Mouse (Mus musculus) thymus, adult 18-20 months (tissue): ENCODE measurements around the gene Zfp784.

ENCODE experiments used
- DNase-seq, 2 experiments: peaks; one replicate each; pipeline ENCODE4 v3.0.0; 2022; ENCODE audit warnings: mixed read lengths in 2 of 2

Gene Zfp784

DNA sequence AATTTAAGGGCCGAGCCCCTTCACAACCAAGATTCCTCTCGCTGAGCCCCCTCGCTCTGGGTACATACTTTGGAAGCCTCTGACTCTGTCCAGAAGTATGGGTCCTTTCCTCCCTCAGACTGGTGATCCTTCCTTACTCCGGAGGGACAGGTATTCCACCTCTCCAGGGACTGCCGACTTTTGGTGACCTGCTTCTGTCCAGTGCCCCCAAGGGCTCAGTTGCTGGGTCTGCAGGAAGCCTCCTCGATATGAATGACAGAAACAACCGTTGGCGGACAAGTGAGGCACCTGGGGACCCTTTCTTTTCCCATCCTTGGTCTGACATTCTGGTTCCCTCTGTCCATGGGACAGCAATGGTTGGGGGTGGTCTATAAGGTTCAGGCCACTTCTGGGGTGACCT is 19.1 kb upstream of the Zfp784 start:
- DNase-seq: no peak

DNA sequence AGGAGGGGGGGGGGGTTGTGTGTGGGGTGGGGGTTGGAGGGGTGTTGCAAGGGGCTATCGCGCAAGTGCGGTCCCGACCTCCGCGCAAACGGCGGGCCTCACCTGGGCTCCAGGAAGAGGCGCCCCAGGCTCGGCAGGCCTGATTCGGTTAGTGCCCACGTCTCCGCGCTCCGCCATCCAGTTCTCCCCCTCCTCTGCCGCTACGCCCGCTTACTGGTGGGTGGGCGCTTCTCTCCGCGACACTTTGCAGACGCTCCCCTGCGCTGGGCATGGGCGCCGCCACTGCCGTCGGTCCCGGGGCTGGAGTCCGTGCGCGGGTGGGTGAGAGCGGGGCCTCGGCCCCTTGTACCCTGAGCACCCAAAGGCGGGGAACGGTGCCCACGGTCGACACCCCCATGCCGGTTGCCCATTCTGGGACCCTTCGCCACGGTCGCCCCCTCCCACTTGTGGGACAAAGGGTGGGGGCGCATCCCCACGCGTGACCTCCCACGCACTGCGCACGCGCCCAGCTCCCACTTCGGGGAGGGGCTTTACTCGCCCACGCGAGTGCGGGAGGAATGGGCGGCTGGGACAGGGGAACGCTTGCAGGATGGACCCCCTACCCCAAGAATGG is 18.5 kb upstream of the Zfp784 start:
- DNase-seq: no peak

DNA sequence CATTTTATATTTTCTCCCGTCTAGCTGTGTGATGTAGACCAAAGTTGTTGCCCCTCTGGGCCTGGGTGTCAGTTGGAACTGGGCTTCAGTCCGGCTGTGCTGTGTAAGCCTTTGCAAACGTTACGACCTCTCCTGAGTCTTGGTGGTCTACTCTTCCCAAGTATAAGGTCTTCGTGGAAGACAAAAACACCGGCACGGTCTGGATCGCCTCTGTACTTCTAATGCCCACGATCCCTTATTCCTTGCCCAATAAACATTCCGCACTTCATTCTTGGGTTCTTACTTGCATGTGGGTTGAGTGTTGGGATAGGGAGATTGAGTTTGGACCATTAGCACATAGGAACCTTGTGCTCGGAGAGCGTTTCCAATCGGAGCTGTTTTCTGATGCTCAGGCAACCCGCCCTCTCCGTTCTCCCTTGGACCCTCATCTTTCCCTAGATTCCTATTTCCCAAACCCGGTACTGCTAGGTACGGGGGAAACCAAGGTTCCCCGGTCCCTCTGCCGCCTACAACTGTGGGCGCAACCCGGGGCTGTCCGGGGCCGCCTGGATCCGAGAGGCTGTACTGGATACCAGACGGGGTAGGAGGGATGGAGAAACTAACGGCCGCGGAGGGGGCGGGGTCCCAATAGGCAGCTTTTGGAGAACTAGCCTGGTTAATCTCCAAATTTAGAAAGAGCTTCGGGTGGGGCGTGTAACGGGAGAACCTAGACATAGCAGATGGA is 15.4 kb upstream of the Zfp784 start:
- no peak for DNase-seq

DNA sequence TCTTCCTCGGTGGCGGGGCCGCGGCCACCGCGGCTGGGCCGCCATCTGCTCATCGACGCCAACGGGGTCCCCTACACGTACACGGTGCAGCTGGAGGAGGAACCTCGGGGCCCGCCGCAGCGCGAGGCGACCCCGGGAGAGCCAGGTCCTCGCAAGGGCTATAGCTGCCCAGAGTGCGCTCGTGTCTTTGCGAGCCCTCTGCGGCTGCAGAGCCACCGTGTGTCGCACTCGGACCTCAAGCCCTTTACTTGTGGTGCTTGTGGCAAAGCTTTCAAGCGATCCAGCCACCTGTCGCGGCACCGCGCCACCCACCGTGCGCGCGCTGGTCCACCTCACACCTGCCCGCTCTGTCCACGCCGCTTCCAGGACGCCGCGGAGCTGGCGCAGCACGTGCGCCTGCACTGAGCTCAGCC is 14.7 kb upstream of the Zfp784 start:
- no peak for DNase-seq

DNA sequence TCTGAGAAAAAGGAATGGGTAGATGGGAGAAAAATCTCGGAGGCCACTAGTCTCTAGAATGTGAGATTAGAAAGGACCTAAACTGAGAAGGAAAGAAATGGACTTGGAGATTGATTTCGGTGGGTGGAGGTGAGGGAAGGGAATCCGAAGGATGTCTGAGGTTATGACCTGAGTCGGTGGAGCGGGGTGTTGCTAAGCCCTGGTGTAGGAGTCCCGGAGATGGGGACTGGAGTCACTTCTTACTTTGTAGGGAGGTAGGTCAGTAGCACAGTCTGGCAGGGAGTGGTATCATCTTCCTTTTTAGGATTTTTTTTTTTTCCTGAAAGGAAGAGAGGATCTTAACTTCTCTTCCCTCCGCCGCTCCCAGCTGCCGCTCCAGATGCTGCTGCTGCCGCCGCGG is 14.2 kb upstream of the Zfp784 start:
- DNase-seq: no peak

DNA sequence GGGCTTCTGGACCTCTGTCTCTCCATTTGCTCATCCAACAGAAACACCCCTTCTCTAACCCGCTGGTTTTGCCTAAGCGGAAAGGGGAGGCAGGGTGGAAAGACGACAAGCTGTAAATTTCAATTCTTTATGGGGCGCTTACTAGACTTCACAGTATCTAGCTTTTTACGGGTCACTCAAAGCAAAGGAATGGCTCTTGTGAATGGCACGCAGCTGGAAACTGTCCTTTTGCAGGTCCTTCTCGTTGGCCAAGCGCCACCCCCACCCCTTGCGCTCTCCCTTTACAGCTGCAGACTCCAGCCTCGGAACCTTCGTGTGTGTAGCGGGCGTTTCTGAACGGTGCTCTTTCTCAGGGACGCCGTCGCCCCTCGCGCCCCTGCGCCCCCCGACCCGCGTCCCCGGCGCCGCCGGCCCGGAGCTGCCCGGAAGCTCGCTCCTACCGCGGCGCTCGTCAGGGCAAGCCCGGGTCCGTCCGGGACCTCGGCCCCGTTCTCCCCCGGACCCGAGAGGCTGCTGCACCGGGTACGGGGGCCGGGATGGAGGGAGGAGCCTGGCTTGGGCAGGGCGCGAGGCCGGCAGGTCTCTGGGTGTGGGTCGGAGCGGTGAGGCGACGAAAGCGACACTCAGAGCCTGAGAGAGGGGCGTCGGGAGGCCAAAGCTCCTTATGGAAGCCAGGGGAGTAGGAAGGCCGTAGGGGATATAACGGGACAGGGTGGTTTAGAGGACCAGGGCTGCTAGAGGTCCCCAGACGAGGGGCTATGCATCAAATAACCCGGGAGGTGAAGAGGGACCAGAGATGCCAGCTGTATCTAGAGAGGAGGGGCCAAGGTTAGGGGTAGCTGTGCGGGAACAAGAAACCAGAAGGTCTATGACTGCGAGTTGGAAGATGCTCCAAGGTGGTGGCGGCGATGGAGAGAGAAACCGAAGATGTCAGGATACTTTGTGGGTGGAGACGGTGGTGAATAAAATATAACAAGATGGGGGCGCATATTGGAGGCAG is 13.2 kb upstream of the Zfp784 start, which contains the start of gene Zfp580:
Gene Zfp580, plus strand, starts transcription at position 346 of the 1,000 bp plus-strand sequence.
- DNase-seq: peak; percentile 31 to 34

DNA sequence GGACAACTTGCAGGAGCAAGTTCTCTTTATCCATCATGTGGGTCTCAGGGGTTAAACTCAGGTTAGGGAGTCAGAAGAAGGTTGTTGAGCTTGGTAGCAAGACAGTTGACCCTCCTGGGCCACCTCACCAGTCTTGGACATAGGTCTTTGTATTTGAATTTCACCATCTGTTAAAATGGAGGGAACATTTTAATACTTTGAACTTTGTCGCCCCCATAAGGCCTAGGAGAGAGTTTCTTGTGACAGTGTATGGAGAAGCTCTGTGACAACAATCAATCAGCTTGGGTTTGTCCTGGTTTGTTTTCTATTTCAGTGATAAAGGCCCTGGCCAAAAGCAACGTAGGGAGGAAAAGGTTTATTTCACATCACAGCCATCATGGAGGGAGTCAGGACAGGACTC is 9.1 kb upstream of the Zfp784 start:
- no peak for DNase-seq

DNA sequence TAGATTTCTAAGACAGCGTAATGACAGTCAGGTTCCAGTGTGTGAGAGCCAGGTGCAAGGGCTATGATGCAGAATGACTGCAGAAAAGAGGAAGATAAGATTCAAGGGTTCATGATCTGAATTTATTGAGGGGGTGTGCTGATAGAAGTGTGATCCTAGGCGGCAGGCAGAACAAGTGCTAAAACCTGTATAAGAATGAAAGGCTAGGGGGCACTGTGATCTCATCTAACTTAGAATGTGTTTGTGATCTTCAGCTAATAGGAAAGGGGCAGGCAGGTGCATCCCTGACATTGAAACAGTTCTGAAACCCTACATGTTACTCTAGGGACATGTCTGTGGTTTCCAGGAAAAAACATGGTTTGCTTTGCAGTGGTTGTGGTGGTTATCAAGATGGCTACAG is 7.9 kb upstream of the Zfp784 start:
- DNase-seq: no peak

DNA sequence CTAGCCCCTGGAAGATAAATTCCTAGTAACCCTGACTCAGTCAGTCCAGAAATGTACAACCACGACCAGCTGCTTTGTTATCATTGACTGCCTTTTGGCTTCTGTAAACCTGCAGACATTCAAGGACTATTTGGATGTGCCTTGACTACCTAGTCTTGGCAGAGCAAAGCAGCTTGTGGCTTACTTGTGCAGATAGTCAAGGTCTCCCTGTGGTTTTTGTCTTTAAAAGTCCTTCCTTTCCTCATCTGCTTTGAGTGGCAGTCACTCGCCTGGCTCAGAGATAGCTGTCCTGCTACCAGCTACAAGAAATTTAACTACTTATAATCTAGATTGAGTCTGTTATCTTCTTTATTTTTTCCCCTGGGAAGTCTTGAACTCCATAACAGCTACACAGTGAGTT is 6.7 kb upstream of the Zfp784 start:
- no peak for DNase-seq

DNA sequence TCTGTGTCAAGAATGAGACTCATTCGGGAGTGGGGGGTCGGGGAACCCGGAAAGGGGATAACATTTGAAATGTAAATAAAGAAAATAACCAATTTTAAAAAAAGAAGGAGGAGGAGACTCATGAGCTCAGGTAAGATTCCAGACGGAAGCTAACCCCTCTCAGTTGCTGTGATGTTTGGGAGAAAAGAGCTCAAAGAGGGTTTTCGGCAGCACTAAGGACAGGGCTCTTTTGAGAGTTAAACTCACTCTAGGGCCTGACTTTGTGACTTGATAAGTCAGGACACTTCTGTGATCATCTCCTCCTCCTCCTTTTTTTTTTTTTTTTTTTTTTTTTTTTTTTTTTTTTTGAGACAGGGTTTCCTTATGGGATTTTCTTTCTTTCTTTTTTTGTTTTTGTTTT is 694 bp upstream of the Zfp784 start:
- no peak for DNase-seq

DNA sequence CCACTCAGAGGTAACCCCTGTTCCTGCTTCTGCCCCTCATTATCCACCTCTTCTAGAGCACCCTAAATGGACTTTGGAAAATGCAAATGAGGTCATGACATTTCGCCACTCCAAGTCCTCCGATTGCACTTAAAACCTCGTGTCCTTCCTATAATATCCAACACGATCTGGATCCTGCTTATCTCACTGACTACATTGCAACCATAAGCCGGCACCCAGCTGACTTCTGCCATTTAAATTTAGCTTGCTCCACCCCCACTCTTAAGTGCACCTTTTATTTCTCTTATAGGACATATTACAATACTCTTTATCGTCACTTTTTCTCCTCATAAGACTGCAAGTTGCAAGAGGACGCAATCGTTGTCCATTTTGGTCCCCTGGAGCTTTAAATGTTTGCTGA is 779 bp downstream of the Zfp784 start:
- no peak for DNase-seq

DNA sequence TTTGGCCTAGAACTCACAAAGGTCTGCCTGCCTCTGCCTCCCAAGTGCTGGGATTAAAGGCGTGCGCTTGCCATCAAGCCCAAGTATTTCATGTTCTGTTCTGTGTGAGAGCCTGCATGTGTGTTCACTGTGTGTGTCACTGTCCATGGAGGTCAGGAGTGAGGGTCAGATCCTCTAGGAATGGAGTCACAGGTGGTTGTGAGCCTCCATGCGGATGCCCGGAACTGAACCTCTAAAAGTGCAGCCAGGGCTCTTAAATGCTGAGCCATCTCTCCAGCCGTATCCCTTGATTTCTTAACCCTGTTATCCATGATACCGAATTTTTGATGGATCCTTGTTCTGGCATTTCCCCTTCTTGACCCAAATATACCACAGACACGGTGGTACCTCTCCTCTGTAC is 1.2 kb downstream of the Zfp784 start:
- no peak for DNase-seq

DNA sequence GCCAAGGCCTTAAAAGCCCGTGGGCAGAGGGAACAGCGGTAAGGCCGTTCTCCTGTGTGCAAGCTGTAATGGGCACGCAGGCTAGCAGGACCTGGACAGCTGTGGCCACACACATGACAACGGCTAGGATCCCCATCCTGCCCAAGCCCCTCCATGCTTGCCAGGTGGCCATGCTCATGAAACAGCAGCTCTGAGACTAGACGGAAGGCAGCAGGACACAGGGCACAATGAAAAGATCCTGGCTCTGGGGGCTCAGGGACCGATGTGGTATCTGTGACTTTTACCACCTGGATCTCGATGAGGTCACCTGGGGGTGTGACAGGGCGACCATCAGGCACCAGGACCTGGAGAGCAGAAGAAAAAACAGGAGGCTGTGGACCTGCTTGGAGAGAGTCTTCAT is 2.1 kb downstream of the Zfp784 start:
- no peak for DNase-seq

DNA sequence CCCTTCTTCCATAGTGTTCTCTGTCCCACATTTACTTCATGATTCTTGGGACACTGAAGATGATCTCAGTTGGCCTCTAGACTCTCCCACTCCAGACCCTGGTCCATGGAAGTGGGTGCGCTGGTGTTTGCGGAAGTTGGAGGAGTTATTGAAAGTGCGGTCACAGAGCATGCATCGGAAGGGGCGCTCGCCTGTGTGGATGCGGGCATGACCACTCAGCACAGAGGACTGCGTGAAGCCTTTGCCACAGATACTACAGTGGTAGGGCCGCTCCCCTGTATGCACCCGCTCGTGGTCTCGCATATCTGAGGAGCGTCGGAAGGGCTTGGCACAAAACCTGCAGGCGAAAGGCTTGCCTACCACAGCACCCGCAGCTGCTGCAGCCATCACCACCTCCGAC is 2.6 kb downstream of the Zfp784 start:
- DNase-seq: no peak

DNA sequence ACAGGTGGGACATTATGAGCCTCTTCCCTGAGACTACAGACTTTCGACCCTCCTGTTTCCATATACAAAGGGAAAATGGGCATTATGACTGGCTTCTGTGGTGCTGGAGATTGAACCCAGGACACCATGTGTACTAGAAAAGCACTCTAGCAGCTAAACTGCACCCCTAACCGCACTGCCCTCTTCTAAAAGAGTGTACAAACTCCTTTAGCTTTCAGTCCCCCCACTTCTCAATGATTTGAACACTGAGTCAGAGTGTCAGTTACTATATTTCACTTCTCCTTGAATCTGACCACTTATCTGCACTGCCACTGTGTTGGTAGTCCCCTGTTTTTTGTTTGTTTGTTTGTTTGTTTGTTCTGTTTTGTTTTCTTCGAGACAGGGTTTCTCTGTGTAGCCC is 4.4 kb downstream of the Zfp784 start, which contains the start of gene 4632433K11Rik:
Gene 4632433K11Rik, plus strand, starts transcription at position 301 of the 400 bp plus-strand sequence.
- DNase-seq: no peak

DNA sequence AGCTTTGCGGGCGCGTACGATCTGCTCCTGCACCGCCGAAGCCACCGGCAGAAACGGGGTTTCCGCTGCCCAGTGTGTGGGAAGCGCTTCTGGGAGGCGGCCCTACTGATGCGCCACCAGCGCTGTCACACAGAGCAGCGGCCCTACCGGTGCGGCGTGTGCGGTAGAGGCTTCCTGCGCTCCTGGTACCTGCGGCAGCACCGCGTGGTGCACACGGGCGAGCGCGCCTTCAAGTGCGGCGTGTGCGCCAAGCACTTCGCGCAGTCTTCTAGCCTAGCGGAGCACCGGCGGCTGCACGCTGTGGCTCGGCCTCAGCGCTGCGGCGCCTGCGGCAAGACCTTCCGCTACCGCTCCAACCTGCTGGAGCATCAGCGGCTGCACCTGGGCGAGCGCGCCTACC is 6.8 kb downstream of the Zfp784 start:
- no peak for DNase-seq

DNA sequence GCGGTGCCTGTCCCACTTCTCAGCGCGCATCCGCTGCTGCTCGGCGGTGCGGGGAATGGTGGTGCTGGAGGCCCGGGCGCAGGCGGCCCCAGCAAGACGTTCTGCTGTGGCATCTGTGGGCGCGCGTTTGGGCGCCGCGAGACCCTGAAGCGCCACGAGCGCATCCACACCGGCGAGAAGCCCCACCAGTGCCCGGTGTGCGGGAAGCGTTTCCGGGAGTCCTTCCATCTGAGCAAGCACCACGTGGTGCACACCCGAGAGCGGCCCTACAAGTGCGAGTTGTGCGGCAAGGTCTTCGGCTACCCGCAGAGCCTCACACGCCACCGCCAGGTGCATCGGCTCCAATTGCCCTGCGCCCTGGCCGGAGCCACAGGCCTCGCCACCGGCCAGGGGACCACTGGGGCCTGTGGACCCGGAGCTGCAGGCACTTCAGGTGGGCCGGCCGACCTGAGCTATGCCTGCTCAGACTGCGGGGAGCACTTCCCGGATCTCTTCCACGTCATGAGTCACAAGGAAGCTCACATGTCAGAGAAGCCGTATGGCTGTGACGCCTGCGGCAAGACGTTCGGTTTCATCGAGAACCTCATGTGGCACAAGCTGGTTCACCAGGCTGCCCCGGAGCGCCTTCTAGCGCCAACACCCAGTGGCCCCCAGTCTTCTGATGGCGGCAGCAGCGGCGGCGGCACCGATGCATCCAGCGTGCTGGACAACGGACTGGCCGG is 7.5 kb downstream of the Zfp784 start:
- no peak for DNase-seq

DNA sequence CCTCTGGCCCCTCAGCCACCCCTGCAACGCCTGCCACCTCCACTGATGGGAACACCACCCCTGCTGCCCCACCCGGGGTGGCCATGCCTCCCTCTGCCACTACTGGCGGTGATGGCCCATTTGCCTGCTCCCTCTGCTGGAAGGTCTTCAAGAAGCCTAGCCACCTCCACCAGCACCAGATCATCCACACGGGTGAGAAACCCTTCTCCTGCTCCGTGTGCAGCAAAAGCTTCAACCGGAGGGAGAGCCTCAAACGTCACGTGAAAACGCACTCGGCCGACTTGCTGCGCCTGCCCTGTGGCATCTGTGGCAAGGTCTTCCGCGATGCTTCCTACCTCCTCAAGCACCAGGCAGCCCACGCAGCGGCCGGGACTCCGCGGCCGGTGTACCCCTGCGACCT is 8.3 kb downstream of the Zfp784 start:
- DNase-seq: no peak

DNA sequence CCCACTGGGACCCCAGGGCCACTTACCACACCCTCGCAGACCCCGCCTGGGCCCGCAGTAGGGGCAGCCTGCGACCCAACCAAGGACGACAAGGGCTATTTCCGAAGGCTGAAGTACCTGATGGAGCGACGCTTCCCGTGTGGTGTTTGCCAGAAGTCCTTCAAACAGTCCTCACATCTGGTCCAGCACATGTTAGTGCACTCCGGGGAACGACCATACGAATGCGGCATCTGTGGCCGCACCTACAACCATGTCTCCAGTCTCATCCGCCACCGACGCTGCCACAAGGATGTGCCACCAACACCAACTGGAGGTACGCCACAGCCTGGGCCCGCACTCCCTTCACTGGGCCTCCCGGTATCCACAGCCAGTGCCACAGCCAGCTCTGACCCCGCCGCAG is 8.7 kb downstream of the Zfp784 start:
- DNase-seq: no peak

DNA sequence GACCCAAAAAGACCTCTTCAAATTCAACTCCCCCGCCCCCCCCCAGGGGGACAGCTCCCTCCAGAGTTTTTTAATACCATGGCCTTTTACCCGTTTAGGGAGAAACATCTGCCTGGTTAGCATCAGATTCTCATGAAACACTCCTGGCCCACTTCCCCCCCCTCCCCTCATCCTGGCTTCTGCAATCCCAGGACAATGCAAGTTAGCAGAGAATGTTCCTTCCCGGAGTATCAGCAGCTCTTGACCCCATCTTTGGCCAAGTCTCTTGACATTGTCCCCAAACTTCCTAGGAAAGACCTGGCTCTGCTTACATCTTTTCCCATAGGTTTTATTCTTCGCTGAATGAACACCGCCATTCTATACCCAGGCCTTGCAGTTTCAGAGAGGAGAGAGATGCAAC is 17.0 kb downstream of the Zfp784 start:
- DNase-seq: no peak

DNA sequence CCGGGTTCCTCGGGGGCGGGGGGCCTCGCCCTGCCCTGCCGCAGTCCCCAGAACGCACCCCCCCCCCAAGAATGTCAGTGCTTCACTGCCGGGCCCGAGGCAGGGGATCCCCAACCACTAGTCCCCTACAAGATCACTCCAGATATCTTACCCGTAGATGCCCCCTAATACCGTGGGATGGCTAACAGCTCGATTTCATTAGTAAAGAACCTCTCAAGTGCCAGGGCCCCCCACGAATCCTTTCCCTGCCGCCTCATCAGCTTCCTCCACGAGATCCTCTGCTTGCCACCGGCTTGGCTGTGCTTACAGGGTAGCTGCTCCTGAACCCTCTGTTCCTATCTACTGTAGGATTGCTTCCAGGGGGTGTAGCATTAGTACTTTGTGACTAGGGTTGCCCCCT is 17.6 kb downstream of the Zfp784 start:
- no peak for DNase-seq

DNA sequence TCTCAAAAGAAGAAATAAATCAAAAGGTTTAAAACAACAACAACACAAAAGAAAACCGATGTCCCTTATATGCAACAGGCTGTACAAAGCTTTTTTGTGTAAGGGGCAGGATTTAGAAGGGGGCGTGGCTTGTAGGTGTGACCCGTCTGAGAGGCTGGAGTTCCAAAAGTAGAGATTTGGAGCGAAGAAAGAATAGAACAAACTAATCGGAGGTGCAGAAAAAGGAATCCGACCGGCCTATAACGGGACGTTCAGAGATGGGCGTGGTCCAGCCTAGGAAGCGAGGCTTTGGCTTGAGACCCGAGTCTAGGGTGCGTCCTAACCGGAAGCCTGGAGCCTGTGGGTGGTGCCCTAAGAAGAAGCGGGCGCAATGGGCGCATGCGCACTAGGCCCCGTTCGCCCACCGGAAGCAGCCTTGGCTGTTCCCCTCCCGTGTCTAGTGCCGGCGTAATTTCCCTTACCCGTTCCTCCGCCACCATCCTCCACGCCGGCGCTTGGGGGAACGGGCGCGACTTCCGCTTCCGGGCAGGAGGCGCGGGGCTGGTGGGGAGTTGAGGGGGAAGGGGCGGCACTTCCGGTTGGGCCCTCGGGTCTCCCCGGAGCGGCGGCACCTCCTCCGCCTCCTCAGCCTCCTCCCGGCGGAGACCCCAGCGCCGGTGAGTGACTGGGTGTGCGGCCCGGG is 18.1 kb downstream of the Zfp784 start, which contains the start of the genes Zfp865 and Ccdc106:
Gene Zfp865, plus strand, starts transcription at position 377 of the 682 bp plus-strand sequence.
Gene Ccdc106, plus strand, starts transcription at position 554 of the 682 bp plus-strand sequence.
- peak; percentile 100 for DNase-seq
